Mouse (Mus musculus): ENCODE measurements around the gene Tmem135. TPM values are rescaled to one million over a fixed set of nuclear protein-coding genes. Genes with fewer than 3 reads are reported as not detected.

The Tmem135 gene
- polyA plus RNA-seq, 1 experiment from 2014 or later, result 36.4 TPM

DNA sequence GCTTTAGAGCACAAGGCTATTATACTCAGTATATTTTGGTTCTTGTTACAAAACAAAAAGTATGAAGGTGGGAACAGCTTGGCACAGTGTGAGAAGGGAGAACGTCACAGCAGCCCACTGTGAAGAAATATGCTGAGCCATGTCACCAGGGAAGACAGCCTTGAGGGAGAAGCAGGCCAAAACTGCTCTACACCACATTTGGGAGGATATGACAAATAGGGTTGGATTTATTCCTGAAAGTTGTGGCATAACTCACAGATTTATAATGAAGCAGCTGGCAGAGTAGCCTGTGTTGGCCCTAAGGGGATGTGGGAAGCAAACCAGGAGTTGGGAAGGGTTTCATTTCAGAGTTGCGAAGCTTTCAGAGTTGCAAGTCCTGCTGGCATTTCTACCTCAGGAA lies 225.4 kb downstream of the Tmem135 start:
- Histone ChIP-seq H3K4me1 (ENCODE audit: control insufficient read depth, insufficient read depth, low read length) (no peaks in the 10 kb centered on the region), H3K4me3 (ENCODE audit: low read depth, low read length) (no peak overlapping the region), H3K36me3 (ENCODE audit: control insufficient read depth, insufficient read depth, low read length) (no peaks in the 10 kb centered on the region), H3K9me3 (ENCODE audit: control insufficient read depth, low read length) (no peaks in the 10 kb centered on the region), H3K27ac (ENCODE audit: low read depth, low read length) (0 out of 2 replicates have a peak overlapping the region, but pooled peaks have one; percentile 28), H3K9ac (replicated peaks; ENCODE audit: low read depth, low read length) (no peak overlapping the region), H3K27me3 (ENCODE audit: control insufficient read depth, insufficient read depth, low read length) (no peaks in the 10 kb centered on the region), H3K4me2 (ENCODE audit: low read depth, low read length) (no peak overlapping the region)
- no peak for ATAC-seq (ENCODE audit: low read depth)
- WGBS, result 78% methylated on average over 2 of the region's 2 CpGs

DNA sequence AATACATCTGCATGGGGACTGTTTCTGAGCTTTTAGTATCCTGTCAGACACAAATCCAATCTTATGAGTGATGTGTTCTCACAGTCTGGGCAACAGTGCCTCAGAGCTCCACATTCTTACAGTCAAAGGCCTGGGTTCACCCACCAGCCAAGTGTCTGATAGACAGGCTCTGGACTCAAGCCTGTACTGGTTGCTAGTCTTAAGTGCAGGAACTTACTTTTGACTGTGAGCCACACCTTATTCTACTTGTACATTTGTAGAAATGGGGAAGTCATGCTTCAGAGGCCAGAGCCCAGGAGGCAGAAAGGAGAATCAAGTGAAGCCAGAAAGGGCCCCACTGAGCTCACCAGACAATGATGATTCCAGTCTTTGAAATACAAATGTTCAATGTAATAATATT lies 226.1 kb downstream of the Tmem135 start:
- no peak overlapping the region for H3K9ac ChIP-seq (replicated peaks; ENCODE audit: low read depth, low read length)
- no peaks in the 10 kb centered on the region for H3K9me3 ChIP-seq (ENCODE audit: control insufficient read depth, low read length)
- H3K4me1 ChIP-seq (ENCODE audit: control insufficient read depth, insufficient read depth, low read length), result no peaks in the 10 kb centered on the region
- no peaks in the 10 kb centered on the region for H3K36me3 ChIP-seq (ENCODE audit: control insufficient read depth, insufficient read depth, low read length)
- H3K27me3 ChIP-seq (ENCODE audit: control insufficient read depth, insufficient read depth, low read length), result no peaks in the 10 kb centered on the region
- no peak for ATAC-seq (ENCODE audit: low read depth)
- H3K4me2 ChIP-seq (ENCODE audit: low read depth, low read length), result no peak overlapping the region
- no peak overlapping the region for H3K4me3 ChIP-seq (ENCODE audit: low read depth, low read length)
- no peak overlapping the region for H3K27ac ChIP-seq (ENCODE audit: low read depth, low read length)

DNA sequence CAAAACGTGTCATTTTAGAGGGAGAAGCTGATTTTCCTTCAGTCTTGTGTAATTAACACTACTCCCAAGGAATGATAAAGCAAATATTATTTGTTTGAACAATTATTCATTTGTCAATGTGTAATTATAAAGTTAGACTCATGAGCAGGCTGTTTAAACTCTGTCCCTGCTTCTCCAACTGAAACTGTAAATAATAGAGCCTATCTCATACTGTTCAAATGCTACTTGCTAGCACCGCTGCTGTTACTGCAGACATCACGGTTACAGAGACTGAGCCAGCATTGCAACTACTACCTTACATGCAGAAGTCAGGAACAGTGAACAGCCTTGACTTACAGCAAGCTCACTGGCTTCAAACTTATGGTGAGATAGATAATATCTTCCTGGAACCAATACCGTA lies 229.6 kb downstream of the Tmem135 start:
- H3K4me2 ChIP-seq (ENCODE audit: low read depth, low read length), result no peak overlapping the region
- no peak overlapping the region for H3K9ac ChIP-seq (replicated peaks; ENCODE audit: low read depth, low read length)
- 85% methylated on average over 4 of the region's 4 CpGs for WGBS
- H3K4me1 ChIP-seq (ENCODE audit: control insufficient read depth, insufficient read depth, low read length), result no peaks in the 10 kb centered on the region
- H3K36me3 ChIP-seq (ENCODE audit: control insufficient read depth, insufficient read depth, low read length), result no peaks in the 10 kb centered on the region
- H3K4me3 ChIP-seq (ENCODE audit: low read depth, low read length), result no peak overlapping the region
- no peak for ATAC-seq (ENCODE audit: low read depth)
- H3K27me3 ChIP-seq (ENCODE audit: control insufficient read depth, insufficient read depth, low read length), result no peaks in the 10 kb centered on the region
- no peak overlapping the region for H3K27ac ChIP-seq (ENCODE audit: low read depth, low read length)
- H3K9me3 ChIP-seq (ENCODE audit: control insufficient read depth, low read length), result no peaks in the 10 kb centered on the region

DNA sequence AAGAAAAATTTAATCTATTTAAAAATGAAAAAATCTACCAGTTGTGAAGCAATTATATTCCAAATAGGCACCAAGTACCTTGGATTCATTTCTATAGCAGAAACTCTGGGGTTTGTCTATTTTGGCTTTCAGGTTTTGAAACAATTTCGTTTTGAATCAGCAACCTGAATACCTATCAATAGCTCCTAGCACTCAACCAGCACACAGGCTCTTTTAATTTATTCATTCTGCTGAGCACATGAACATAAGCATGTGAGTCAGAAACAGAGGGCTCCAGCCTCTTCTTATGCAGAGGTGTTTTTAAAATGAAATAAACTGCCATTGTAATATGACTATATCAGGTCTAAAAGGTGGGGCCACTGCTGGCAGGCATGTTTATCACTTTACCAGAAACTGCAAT lies 231.0 kb downstream of the Tmem135 start:
- no peak for ATAC-seq (ENCODE audit: low read depth)
- H3K4me1 ChIP-seq (ENCODE audit: control insufficient read depth, insufficient read depth, low read length), result no peaks in the 10 kb centered on the region
- H3K9ac ChIP-seq (replicated peaks; ENCODE audit: low read depth, low read length), result no peak overlapping the region
- WGBS, result 81% methylated on average over 1 of the region's 1 CpGs
- H3K4me2 ChIP-seq (ENCODE audit: low read depth, low read length), result no peak overlapping the region
- H3K9me3 ChIP-seq (ENCODE audit: control insufficient read depth, low read length), result no peaks in the 10 kb centered on the region
- no peak overlapping the region for H3K27ac ChIP-seq (ENCODE audit: low read depth, low read length)
- no peaks in the 10 kb centered on the region for H3K27me3 ChIP-seq (ENCODE audit: control insufficient read depth, insufficient read depth, low read length)
- no peaks in the 10 kb centered on the region for H3K36me3 ChIP-seq (ENCODE audit: control insufficient read depth, insufficient read depth, low read length)
- H3K4me3 ChIP-seq (ENCODE audit: low read depth, low read length), result no peak overlapping the region

DNA sequence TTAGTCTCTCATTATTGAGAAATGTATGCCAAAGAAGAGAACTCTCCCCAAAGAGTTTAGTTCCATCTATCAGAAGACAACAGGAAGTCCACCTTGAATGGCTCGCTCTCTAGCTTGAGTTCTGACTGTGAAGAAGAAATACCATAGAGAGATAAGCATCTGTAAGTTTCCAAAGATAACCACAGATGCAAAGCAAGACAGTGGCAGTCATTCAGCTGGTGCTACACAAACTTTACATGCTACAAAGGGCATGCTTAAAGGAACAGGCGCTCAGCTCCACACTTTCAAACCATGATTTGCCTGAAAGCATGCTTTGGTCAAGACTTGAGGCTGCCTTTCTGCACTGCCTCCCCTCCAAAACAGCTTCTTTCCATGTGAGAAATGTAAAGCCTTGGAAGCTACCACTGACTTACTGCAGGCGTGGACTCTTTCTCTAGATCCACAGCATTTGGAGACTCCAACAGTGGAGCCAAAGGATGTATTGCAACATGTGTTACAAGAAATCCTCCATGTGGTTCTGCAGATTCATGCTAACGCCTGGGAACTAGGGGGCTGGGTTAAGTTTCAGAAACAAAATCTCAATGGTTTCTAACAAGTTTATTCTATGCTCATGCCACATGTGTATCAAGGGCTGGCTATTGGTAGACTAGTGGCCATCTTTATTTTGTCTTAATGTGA lies 232.1 kb downstream of the Tmem135 start:
- Histone ChIP-seq H3K9me3 (ENCODE audit: control insufficient read depth, low read length) (no peaks in the 10 kb centered on the region), H3K27me3 (ENCODE audit: control insufficient read depth, insufficient read depth, low read length) (no peaks in the 10 kb centered on the region), H3K4me2 (ENCODE audit: low read depth, low read length) (no peak overlapping the region), H3K4me3 (ENCODE audit: low read depth, low read length) (no peak overlapping the region), H3K36me3 (ENCODE audit: control insufficient read depth, insufficient read depth, low read length) (no peaks in the 10 kb centered on the region), H3K4me1 (ENCODE audit: control insufficient read depth, insufficient read depth, low read length) (no peaks in the 10 kb centered on the region), H3K9ac (replicated peaks; ENCODE audit: low read depth, low read length) (no peak overlapping the region), H3K27ac (ENCODE audit: low read depth, low read length) (no peak overlapping the region)
- 92% methylated on average over 4 of the region's 4 CpGs for WGBS
- no peak for ATAC-seq (ENCODE audit: low read depth)

DNA sequence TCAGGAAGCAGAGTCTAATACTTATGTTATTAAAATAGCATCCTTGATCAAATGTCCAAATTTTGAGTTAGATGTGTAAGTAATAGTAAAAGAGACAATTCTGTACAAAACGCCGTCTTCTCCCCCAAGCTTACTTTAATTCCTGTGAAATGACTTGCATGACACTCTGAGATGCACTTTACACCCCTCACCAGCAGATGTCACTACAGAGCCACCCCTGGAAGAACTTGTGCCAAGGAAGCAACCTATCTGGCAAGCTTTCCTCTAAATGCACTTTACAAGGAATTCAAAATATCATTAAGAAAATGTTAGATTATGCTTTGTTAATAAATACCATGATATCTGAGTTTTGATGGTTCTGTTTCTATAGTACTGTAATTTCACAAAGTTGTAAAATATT lies 235.4 kb downstream of the Tmem135 start:
- no peak overlapping the region for H3K27ac ChIP-seq (ENCODE audit: low read depth, low read length)
- no peak overlapping the region for H3K4me2 ChIP-seq (ENCODE audit: low read depth, low read length)
- H3K4me1 ChIP-seq (ENCODE audit: control insufficient read depth, insufficient read depth, low read length), result no peaks in the 10 kb centered on the region
- no peak overlapping the region for H3K9ac ChIP-seq (replicated peaks; ENCODE audit: low read depth, low read length)
- H3K27me3 ChIP-seq (ENCODE audit: control insufficient read depth, insufficient read depth, low read length), result no peaks in the 10 kb centered on the region
- no peaks in the 10 kb centered on the region for H3K9me3 ChIP-seq (ENCODE audit: control insufficient read depth, low read length)
- H3K36me3 ChIP-seq (ENCODE audit: control insufficient read depth, insufficient read depth, low read length), result no peaks in the 10 kb centered on the region
- WGBS, result 44% methylated on average over 2 of the region's 2 CpGs
- no peak for ATAC-seq (ENCODE audit: low read depth)
- H3K4me3 ChIP-seq (ENCODE audit: low read depth, low read length), result no peak overlapping the region

DNA sequence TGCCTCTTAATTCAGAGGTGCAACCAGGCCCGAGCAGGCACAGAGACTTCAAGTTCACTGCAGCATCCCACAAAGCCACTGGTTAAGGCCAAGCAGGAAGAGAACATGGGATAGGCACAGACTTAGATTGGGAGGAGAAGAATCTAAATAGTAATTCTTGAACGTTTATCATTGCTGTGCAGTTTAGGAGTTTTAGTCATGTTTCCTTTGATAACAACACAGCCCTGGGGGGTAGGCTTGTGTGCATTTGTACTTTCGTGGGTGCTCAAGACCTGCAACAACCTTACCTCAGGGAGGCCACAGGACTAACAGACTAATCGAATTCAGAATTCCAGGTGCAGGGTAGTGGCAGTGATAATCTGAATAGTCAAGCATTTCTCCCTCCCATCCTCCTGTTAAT lies 238.5 kb downstream of the Tmem135 start:
- no peaks in the 10 kb centered on the region for H3K27me3 ChIP-seq (ENCODE audit: control insufficient read depth, insufficient read depth, low read length)

DNA sequence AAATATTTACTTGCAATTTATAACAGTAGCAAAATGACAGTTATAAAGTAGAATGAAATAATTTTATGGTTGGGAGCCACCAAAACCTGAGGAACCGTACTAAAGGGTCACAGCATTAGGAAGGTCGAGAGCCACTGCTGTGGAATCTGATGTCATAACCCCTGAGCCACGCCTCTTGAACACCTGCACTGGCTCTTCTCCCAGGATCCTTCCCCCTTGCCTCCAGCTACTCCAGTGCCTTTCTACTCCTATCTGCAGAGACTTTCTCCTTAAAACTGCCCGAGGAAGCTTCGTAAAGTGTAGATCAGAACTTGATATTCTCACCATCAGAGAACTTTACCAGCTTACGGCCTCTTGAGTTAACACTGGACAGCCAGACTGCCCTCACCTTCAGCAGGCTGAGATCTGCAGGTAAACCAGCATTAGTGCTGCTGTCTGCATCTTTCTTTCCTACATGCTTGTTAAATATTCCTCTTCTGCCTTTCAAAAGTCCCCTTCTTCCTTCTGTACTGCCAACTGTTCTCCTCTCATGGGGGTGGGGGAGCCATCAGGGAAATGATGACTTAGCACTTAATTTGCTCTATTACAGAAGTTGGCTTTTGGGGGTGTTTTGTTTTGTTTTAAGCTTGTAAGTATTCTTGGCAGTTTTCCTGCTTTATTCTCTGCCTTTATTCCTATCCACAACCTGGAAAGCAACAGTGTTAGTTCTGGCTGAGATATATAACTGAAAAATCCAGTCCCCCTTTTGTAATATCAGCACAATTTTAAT lies 242.2 kb downstream of the Tmem135 start:
- Histone ChIP-seq H3K9me3 (ENCODE audit: control insufficient read depth, low read length) (no peaks in the 10 kb centered on the region), H3K27me3 (ENCODE audit: control insufficient read depth, insufficient read depth, low read length) (no peaks in the 10 kb centered on the region), H3K4me1 (ENCODE audit: control insufficient read depth, insufficient read depth, low read length) (no peaks in the 10 kb centered on the region), H3K9ac (replicated peaks; ENCODE audit: low read depth, low read length) (no peak overlapping the region), H3K4me2 (ENCODE audit: low read depth, low read length) (no peak overlapping the region), H3K36me3 (ENCODE audit: control insufficient read depth, insufficient read depth, low read length) (no peaks in the 10 kb centered on the region), H3K4me3 (ENCODE audit: low read depth, low read length) (no peak overlapping the region), H3K27ac (ENCODE audit: low read depth, low read length) (no peak overlapping the region)
- ATAC-seq (ENCODE audit: low read depth), result no peak
- 84% methylated on average over 6 of the region's 6 CpGs for WGBS

More for the DNA sequence above, 238.5 kb downstream of the Tmem135 start:
- no peaks in the 10 kb centered on the region for H3K36me3 ChIP-seq (ENCODE audit: control insufficient read depth, insufficient read depth, low read length)
- WGBS, result 90% methylated on average over 4 of the region's 4 CpGs
- no peak for ATAC-seq (ENCODE audit: low read depth)
- no peak overlapping the region for H3K27ac ChIP-seq (ENCODE audit: low read depth, low read length)
- H3K4me1 ChIP-seq (ENCODE audit: control insufficient read depth, insufficient read depth, low read length), result no peaks in the 10 kb centered on the region
- H3K4me2 ChIP-seq (ENCODE audit: low read depth, low read length), result no peak overlapping the region
- H3K4me3 ChIP-seq (ENCODE audit: low read depth, low read length), result no peak overlapping the region
- H3K9me3 ChIP-seq (ENCODE audit: control insufficient read depth, low read length), result no peaks in the 10 kb centered on the region
- no peak overlapping the region for H3K9ac ChIP-seq (replicated peaks; ENCODE audit: low read depth, low read length)

DNA sequence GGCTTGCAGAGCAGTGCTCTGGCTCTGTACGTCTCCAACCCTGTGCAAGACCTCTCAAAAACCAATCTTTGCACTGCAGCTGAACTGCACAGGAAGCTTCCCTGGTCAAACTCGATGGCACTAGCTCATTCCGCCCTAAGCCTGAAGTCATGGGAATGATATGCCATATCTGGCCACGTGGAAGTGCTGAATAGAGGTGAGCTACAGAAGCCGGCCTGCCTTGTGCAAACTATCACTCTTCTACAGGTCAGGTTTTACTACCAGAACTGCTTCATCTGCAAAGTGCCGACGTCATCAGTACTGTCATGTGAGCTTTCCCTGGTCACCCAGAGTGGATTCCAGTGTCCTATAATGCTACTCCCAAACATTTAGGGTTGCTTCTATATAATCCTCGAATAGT lies 246.7 kb downstream of the Tmem135 start:
- Histone ChIP-seq H3K9me3 (ENCODE audit: control insufficient read depth, low read length) (no peaks in the 10 kb centered on the region), H3K36me3 (ENCODE audit: control insufficient read depth, insufficient read depth, low read length) (no peaks in the 10 kb centered on the region), H3K4me1 (ENCODE audit: control insufficient read depth, insufficient read depth, low read length) (no peaks in the 10 kb centered on the region), H3K9ac (replicated peaks; ENCODE audit: low read depth, low read length) (no peak overlapping the region), H3K27ac (ENCODE audit: low read depth, low read length) (no peak overlapping the region), H3K27me3 (ENCODE audit: control insufficient read depth, insufficient read depth, low read length) (no peaks in the 10 kb centered on the region), H3K4me3 (ENCODE audit: low read depth, low read length) (no peak overlapping the region), H3K4me2 (ENCODE audit: low read depth, low read length) (no peak overlapping the region)
- WGBS, result 90% methylated on average over 8 of the region's 8 CpGs
- no peak for ATAC-seq (ENCODE audit: low read depth)

Measured in neural tube, embryonic 14.5 days (tissue).